Mouse (Mus musculus) stomach, embryonic 15.5 days (tissue): Measurements from ENCODE around the gene Hic1. TPM values are rescaled to one million over a fixed set of nuclear protein-coding genes. Genes with fewer than 3 reads are reported as not detected.

ENCODE experiments used
- ATAC-seq: fragments of 200-750 bp; cut with Nextera tagmentation; 2 replicates; pipeline ENCODE4 v1.8.0; 2017; ENCODE audit warnings: low read depth, moderate number of reproducible peaks, moderate TSS enrichment; ENCODE audit not compliant: insufficient read depth, low FRiP score
- H3K27ac ChIP-seq: fragments of 300-500 bp; sonication (generic); 2 replicates; pipeline ENCODE4 v1.5.1; 2015; ENCODE audit warnings: mild to moderate bottlenecking, inconsistent platforms
- H3K27me3 ChIP-seq: fragments of 300-500 bp; sonication (generic); replicated peaks from 2 replicates; pipeline ENCODE4 v1.6.1; 2015; ENCODE audit warnings: inconsistent platforms
- H3K36me3 ChIP-seq: fragments of 300-500 bp; sonication (generic); 2 replicates; pipeline ENCODE4 v1.6.1; 2015; ENCODE audit warnings: inconsistent platforms
- H3K4me1 ChIP-seq: fragments of 300-500 bp; sonication (generic); 2 replicates; pipeline ENCODE4 v1.6.1; 2015; ENCODE audit warnings: inconsistent platforms
- H3K4me2 ChIP-seq: fragments of 300-500 bp; sonication (generic); 2 replicates; pipeline ENCODE4 v1.6.1; 2015; ENCODE audit warnings: mild to moderate bottlenecking, inconsistent platforms
- H3K4me3 ChIP-seq: fragments of 300-500 bp; sonication (generic); replicated peaks from 2 replicates; pipeline ENCODE4 v1.5.1; 2015; ENCODE audit warnings: inconsistent platforms
- H3K9ac ChIP-seq: fragments of 300-500 bp; sonication (generic); 2 replicates; pipeline ENCODE4 v1.6.1; 2015; ENCODE audit warnings: inconsistent platforms
- H3K9me3 ChIP-seq: fragments of 300-500 bp; sonication (generic); 2 replicates; pipeline ENCODE4 v1.6.1; 2016; ENCODE audit warnings: inconsistent platforms
- WGBS: fragments of 180-500 bp; shearing (Covaris S2); methylation state at CpG from one replicate; pipeline ENCODE4 v1.1.7; 2015; 5-methylcytosine and 5-hydroxymethylcytosine counted together
- polyA plus RNA-seq: library from polyadenylated mRNA; unstranded; fragments of >200 nt; fragmentation: Nextera tagmentation; extraction: Ambion mirVana; gene quantifications from 2 replicates; pipeline ENCODE4 v1.2.1, GENCODE M21; 2015

The Hic1 gene
- polyA plus RNA-seq: 25.3 and 28.0 TPM in 2 replicates

DNA sequence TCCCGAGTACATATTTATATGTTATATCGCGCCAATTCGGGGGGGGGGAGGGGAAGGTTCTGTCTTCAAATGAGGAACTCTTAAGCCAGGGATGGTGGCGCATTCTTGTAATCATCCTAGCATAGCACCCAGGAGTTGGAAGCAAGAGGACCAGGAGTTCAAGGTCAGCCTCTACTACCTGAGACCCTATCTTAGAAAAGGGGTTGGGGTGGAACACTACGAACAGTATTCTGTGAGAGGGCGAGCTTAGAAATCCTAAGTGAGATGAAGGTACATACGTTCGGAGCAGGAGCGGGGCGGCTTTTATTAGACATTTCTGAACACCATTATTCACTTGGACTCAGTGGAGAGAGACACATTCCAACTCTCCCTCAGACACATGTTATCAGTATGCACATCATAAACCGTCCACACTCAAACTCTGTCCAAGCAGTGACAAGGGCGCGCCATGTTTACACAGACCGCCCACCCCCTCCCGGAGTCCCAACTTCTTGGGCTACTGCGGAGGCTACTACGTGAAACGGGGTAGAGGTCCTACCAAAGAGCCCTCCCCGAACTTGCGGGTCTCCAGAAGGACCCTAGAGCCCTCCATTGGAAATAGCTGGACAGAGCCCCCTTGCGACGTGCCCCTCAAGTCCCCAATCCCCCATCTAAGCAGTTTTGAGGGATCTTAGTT is at the start of gene Hic1:
TSS of gene Hic1 (minus strand) at position 115 of the 676 bp plus-strand sequence.
- Histone ChIP-seq H3K27me3 (peaks cover 62% of the 10 kb centered on the region), H3K4me3 (peak within 1 kb of the TSS; percentile 65), H3K4me1 (peaks cover 72% of the 10 kb centered on the region), H3K9ac (peak within 1 kb of the TSS; percentile 73), H3K4me2 (peak within 1 kb of the TSS; percentile 85), H3K27ac (peak within 1 kb of the TSS; percentile 91), H3K9me3 (no peaks in the 10 kb centered on the region), H3K36me3 (no peaks in the 10 kb centered on the region)
- 3% methylated on average over 23 of the region's 23 CpGs for WGBS
- ATAC-seq: no peak

DNA sequence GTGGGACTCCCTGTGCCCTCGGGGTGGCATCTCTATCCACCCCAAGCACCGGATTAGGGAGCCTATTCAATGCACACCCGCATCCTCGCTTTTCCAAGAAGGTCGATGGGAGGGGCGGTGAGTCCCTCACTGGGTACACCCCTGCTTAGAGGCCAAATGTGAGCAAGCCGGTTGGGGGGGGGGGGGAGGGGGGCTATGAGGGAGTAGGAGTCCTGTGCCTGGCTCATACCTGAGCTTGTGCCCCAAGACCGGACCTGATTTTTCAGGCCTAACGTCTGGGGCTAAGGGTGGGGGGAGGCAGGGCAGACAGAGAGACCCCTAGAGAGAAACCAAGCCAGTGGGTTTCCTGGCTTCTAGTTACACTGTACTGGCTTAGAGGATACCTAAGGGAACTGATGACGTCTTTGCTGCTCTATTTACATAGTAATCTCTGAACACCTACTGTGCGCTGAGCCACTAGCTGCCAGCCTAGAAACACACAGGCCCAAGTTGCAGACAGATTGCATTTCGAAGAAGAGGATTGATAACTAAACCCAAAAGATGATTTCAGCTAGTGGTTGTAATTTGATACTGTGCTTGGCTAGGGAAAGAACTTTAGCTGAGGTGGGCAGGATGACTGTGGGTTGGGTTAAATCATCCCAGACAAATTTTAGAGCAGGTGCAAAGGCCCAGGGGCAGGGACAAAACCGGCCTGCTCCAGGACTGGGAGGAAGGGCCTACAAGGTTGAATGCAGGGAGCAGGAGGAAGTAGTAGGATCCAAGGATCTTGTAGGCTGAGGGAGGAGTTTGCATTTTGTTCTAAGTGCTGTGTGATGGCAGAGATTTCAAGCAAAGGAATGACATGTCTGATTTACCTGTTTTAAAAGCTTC is 45.0 kb upstream of the Hic1 start:
- H3K4me2 ChIP-seq: peak overlapping the region; percentile 62
- 23% methylated on average over 13 of the region's 13 CpGs for WGBS
- H3K9ac ChIP-seq: no peak overlapping the region
- H3K4me3 ChIP-seq: peak overlapping the region; percentile 26
- no peaks in the 10 kb centered on the region for H3K36me3 ChIP-seq
- peaks cover 24% of the 10 kb centered on the region; the same call in 1 of the 2 replicates for H3K4me1 ChIP-seq
- H3K27ac ChIP-seq: peak overlapping the region; percentile 77
- no peaks in the 10 kb centered on the region for H3K27me3 ChIP-seq
- peak; percentile 32 for ATAC-seq
- no peaks in the 10 kb centered on the region for H3K9me3 ChIP-seq

GRCm38 (mm10) chr11:75213372-75214080 is 44.2 kb upstream of the Hic1 start:
- H3K9ac ChIP-seq: no peak overlapping the region
- 11% methylated on average over 35 of the region's 35 CpGs for WGBS
- peak overlapping the region; percentile 62 for H3K4me2 ChIP-seq
- peak overlapping the region; percentile 80 for H3K27ac ChIP-seq
- H3K9me3 ChIP-seq: no peaks in the 10 kb centered on the region
- ATAC-seq: peak; percentile 82
- H3K27me3 ChIP-seq: no peaks in the 10 kb centered on the region
- H3K4me3 ChIP-seq: peak overlapping the region; percentile 26
- H3K36me3 ChIP-seq: no peaks in the 10 kb centered on the region
- H3K4me1 ChIP-seq: peaks cover 24% of the 10 kb centered on the region; the same call in 1 of the 2 replicates

DNA sequence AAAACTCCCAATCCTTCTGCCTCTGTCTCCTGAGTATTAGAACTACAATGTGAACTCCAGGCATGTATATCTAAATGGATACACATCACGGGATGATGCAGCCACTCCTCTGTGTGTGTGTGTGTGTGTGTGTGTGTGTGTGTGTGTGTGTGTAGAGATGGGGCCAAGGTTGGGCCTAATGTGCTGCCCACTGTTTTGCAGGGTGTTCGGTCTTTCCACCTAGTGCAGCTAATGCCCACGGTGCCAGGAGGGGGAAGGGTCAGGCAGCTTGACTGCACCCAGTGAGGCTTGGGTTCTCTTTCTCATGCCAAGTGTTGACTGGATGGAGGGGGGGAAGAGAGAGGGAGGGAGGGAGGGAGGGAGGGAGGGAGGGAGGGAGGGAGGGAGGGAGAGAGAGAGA is 43.6 kb upstream of the Hic1 start:
- 58% methylated on average over 2 of the region's 3 CpGs for WGBS
- no peak for ATAC-seq
- H3K4me1 ChIP-seq: peaks cover 24% of the 10 kb centered on the region; the same call in 1 of the 2 replicates

GRCm38 (mm10) chr11:75212031-75212667 is 42.8 kb upstream of the Hic1 start:
- Histone ChIP-seq H3K27me3 (no peaks in the 10 kb centered on the region), H3K4me2 (no peak overlapping the region), H3K4me3 (no peak overlapping the region), H3K9me3 (no peaks in the 10 kb centered on the region), H3K4me1 (peaks cover 24% of the 10 kb centered on the region; the same call in 1 of the 2 replicates), H3K36me3 (no peaks in the 10 kb centered on the region), H3K27ac (peak overlapping the region; percentile 79), H3K9ac (no peak overlapping the region)
- no peak for ATAC-seq
- WGBS: 59% methylated on average over 8 of the region's 8 CpGs

More for the DNA sequence above, 43.6 kb upstream of the Hic1 start:
- no peak overlapping the region for H3K4me2 ChIP-seq
- peak overlapping the region; percentile 79 for H3K27ac ChIP-seq
- no peaks in the 10 kb centered on the region for H3K36me3 ChIP-seq
- no peaks in the 10 kb centered on the region for H3K9me3 ChIP-seq
- H3K27me3 ChIP-seq: no peaks in the 10 kb centered on the region
- no peak overlapping the region for H3K9ac ChIP-seq
- H3K4me3 ChIP-seq: no peak overlapping the region

DNA sequence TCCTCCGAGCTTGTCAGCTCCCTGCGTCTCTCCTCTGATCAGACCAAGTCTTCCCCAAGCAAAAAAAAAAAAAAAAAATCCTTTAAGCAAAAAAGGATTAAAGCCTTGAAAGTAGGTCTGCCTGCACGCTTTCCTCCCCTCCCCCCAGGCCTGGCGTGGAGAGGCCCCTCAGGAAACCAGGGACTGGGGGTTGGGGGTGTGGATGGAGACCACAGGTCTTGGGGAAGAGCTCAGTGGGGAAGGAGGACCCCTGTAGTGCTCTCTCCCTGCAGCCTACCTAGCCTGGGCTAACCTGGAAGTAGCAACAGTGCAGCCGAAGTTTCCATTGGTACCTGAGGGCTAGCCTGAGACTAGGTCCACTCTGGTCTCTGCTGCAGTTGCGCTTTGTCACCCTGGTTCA is 41.4 kb upstream of the Hic1 start:
- H3K27me3 ChIP-seq: no peaks in the 10 kb centered on the region
- H3K9ac ChIP-seq: no peak overlapping the region
- H3K4me2 ChIP-seq: no peak overlapping the region
- H3K4me3 ChIP-seq: no peak overlapping the region
- no peaks in the 10 kb centered on the region for H3K36me3 ChIP-seq
- 61% methylated on average over 6 of the region's 6 CpGs for WGBS
- H3K4me1 ChIP-seq: peaks cover 24% of the 10 kb centered on the region; the same call in 1 of the 2 replicates
- no peak overlapping the region for H3K27ac ChIP-seq
- H3K9me3 ChIP-seq: no peaks in the 10 kb centered on the region
- ATAC-seq: no peak

GRCm38 (mm10) chr11:75210093-75210492 is 40.8 kb upstream of the Hic1 start:
- no peak overlapping the region for H3K4me2 ChIP-seq
- no peak for ATAC-seq
- no peaks in the 10 kb centered on the region for H3K9me3 ChIP-seq
- no peak overlapping the region for H3K4me3 ChIP-seq
- peaks cover 24% of the 10 kb centered on the region; the same call in 1 of the 2 replicates for H3K4me1 ChIP-seq
- 66% methylated on average over 4 of the region's 4 CpGs for WGBS
- H3K27ac ChIP-seq: no peak overlapping the region
- H3K9ac ChIP-seq: no peak overlapping the region
- no peaks in the 10 kb centered on the region for H3K36me3 ChIP-seq
- no peaks in the 10 kb centered on the region for H3K27me3 ChIP-seq

DNA sequence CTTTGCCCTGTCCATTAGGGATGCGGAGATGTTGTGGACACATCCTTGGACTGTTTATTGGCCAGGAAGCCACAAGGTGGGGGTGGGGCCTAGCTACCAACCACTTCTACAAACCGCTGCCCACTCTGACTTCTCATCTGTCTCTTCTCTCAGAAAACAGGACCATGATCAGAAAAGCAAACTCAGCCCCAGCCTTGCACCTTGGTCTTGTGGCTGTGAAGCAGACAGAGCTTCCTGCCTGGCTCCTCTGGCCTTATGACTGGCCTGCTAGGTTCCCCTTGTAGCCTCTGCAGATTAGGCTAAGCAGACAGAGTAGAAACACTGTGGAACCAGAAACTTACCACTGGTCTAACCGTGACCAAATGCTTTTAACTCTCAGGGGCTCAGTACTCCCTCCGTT is 40.0 kb upstream of the Hic1 start:
- H3K9me3 ChIP-seq: no peaks in the 10 kb centered on the region
- H3K9ac ChIP-seq: no peak overlapping the region
- WGBS: 69% methylated on average over 4 of the region's 4 CpGs
- no peak for ATAC-seq
- no peaks in the 10 kb centered on the region for H3K27me3 ChIP-seq
- H3K4me3 ChIP-seq: no peak overlapping the region
- no peak overlapping the region for H3K4me2 ChIP-seq
- H3K4me1 ChIP-seq: peaks cover 24% of the 10 kb centered on the region; the same call in 1 of the 2 replicates
- no peak overlapping the region for H3K27ac ChIP-seq
- no peaks in the 10 kb centered on the region for H3K36me3 ChIP-seq

GRCm38 (mm10) chr11:75206347-75206746 is 37.0 kb upstream of the Hic1 start:
- H3K4me1 ChIP-seq: 0 out of 2 replicates have a peak, but pooled peaks cover 2% of the 10 kb centered on the region
- no peaks in the 10 kb centered on the region for H3K36me3 ChIP-seq
- H3K9me3 ChIP-seq: no peaks in the 10 kb centered on the region
- no peak for ATAC-seq
- H3K4me2 ChIP-seq: no peak overlapping the region
- H3K4me3 ChIP-seq: no peak overlapping the region
- H3K27ac ChIP-seq: no peak overlapping the region
- H3K9ac ChIP-seq: no peak overlapping the region
- no peaks in the 10 kb centered on the region for H3K27me3 ChIP-seq
- 67% methylated on average over 4 of the region's 4 CpGs for WGBS

DNA sequence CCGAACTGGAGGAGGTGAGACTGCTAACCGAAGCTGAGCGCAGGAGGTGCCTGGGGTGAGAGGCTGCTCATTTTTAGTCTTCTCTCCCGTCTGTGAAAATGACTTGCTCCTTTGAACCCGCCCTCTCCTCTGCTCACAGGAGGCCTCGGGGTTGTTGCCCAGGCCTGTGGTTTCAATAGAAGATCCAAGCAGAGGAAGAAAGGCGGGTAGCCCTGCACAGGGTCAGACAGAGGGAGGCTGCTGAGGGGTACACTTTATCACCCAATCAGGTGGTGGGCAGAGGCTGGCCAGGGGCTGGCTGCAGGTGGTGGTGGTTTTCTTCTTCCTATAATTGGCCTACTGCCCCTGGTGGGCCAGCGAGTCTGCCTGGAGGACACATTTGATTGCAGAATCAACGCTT is 35.2 kb upstream of the Hic1 start:
- no peak overlapping the region for H3K4me2 ChIP-seq
- WGBS: 62% methylated on average over 9 of the region's 9 CpGs
- no peaks in the 10 kb centered on the region for H3K27me3 ChIP-seq
- H3K9me3 ChIP-seq: no peaks in the 10 kb centered on the region
- no peak overlapping the region for H3K4me3 ChIP-seq
- H3K36me3 ChIP-seq: no peaks in the 10 kb centered on the region
- H3K27ac ChIP-seq: no peak overlapping the region
- no peak overlapping the region for H3K9ac ChIP-seq
- H3K4me1 ChIP-seq: no peaks in the 10 kb centered on the region
- ATAC-seq: no peak

- H3K4me2 ChIP-seq: no peak overlapping the region
- 84% methylated on average over 4 of the region's 4 CpGs for WGBS
These were observed 34.6 kb upstream of the Hic1 start for GRCm38 (mm10) chr11:75203926-75204325.

More at GRCm38 (mm10) chr11:75203926-75204325, 34.6 kb upstream of the Hic1 start:
- Histone ChIP-seq H3K27ac (no peak overlapping the region), H3K9me3 (no peaks in the 10 kb centered on the region), H3K4me1 (no peaks in the 10 kb centered on the region), H3K36me3 (no peaks in the 10 kb centered on the region), H3K4me3 (no peak overlapping the region), H3K9ac (no peak overlapping the region), H3K27me3 (no peaks in the 10 kb centered on the region)
- no peak for ATAC-seq
